Mouse (Mus musculus) CH12.LX (cell line): ENCODE measurements around the gene Pxk. TPM values are rescaled to one million over a fixed set of nuclear protein-coding genes. Genes with fewer than 3 reads are reported as not detected.

Experiments used
- DNase-seq: peaks from one replicate; pipeline ENCODE4 v3.0.0-alpha.2; 2013; ENCODE audit errors: extremely low read depth
- H3K27ac ChIP-seq: 2 replicates; pipeline ENCODE4 v1.5.1; 2012; ENCODE audit warnings: low read depth, mild to moderate bottlenecking, control low read depth, moderate library complexity; ENCODE audit not compliant: insufficient read depth
- H3K27me3 ChIP-seq: replicated peaks from 2 replicates; pipeline ENCODE3; 2012; ENCODE audit warnings: inconsistent platforms
- H3K36me3 ChIP-seq, 2 experiments: replicated peaks in 1 of 2; 2 replicates each; pipeline versions ENCODE3 to v1.6.1; 2012; ENCODE audit warnings: inconsistent platforms in 1 of 2, low read length in 1 of 2, mild to moderate bottlenecking in 1 of 2, mixed read lengths in 1 of 2, moderate library complexity in 1 of 2; ENCODE audit not compliant: control insufficient read depth in 1 of 2, insufficient read depth in 1 of 2
- H3K4me1 ChIP-seq, 2 experiments: 2 replicates each; pipeline ENCODE4 v1.6.1; 2012; ENCODE audit warnings: inconsistent platforms in 1 of 2, moderate library complexity in 1 of 2; ENCODE audit not compliant: insufficient read depth in 2 of 2, control insufficient read depth in 1 of 2
- H3K4me2 ChIP-seq: 2 replicates; pipeline ENCODE4 v1.6.1; 2012; ENCODE audit warnings: low read depth, mild to moderate bottlenecking, control low read depth; ENCODE audit not compliant: poor library complexity, insufficient read depth, severe bottlenecking
- H3K4me3 ChIP-seq, 3 experiments: fragments of 150-350 bp in 1 of 3; sonication (generic) in 1 of 3; replicated peaks in 1 of 3; 2 replicates each; pipeline versions ENCODE3 to v1.5.1; 2011 to 2012; ENCODE audit warnings: low read depth in 2 of 3, low read length in 2 of 3, mild to moderate bottlenecking in 2 of 3, moderate library complexity in 2 of 3, control low read depth in 1 of 3, improper control_type of control experiment in 1 of 3, inconsistent platforms in 1 of 3, mixed read lengths in 1 of 3; ENCODE audit not compliant: poor library complexity in 1 of 3
- H3K79me2 ChIP-seq: replicated peaks from 2 replicates; pipeline ENCODE4 v1.6.1; 2012; ENCODE audit warnings: mild to moderate bottlenecking, moderate library complexity; ENCODE audit not compliant: control insufficient read depth, poor library complexity, insufficient read depth, severe bottlenecking; ENCODE audit errors: extremely low read depth
- H3K9ac ChIP-seq: 2 replicates; pipeline ENCODE4 v1.6.1; 2012; ENCODE audit warnings: low read depth, mild to moderate bottlenecking, control low read depth, moderate library complexity; ENCODE audit not compliant: insufficient read depth
- H3K9me3 ChIP-seq: replicated peaks from 2 replicates; pipeline ENCODE3; 2012; ENCODE audit warnings: low read length, inconsistent platforms, mixed read lengths
- CHD1 ChIP-seq: IDR thresholded peaks from 2 replicates; pipeline ENCODE4 v1.6.1; 2012; ENCODE audit warnings: low read depth, low read length, improper control_type of control experiment, inconsistent platforms
- E2F4 ChIP-seq: IDR thresholded peaks from 2 replicates; pipeline ENCODE4 v1.6.1; 2011; ENCODE audit warnings: low read depth, low read length, improper control_type of control experiment; ENCODE audit not compliant: insufficient replicate concordance
- ETS1 ChIP-seq: conservative IDR thresholded peaks from 2 replicates; pipeline ENCODE4 v1.6.1; 2012; ENCODE audit warnings: low read depth, mild to moderate bottlenecking, inconsistent platforms, low read length, improper control_type of control experiment, moderate library complexity
- GABPA ChIP-seq: IDR thresholded peaks from 2 replicates; pipeline ENCODE4 v1.6.1; 2012; ENCODE audit warnings: low read depth, low read length, improper control_type of control experiment, inconsistent platforms; ENCODE audit not compliant: insufficient replicate concordance
- IRF4 ChIP-seq: IDR thresholded peaks from 2 replicates; pipeline ENCODE4 v1.6.1; 2014; ENCODE audit warnings: low read depth, mild to moderate bottlenecking, inconsistent platforms, low read length, improper control_type of control experiment
- JUND ChIP-seq: conservative IDR thresholded peaks from 2 replicates; pipeline ENCODE4 v1.6.1; 2011; ENCODE audit warnings: low read depth, low read length, improper control_type of control experiment
- KAT2A ChIP-seq: IDR thresholded peaks from 2 replicates; pipeline ENCODE4 v1.6.1; 2012; ENCODE audit warnings: low read length, improper control_type of control experiment, inconsistent platforms; ENCODE audit not compliant: insufficient replicate concordance
- MAFK ChIP-seq: IDR thresholded peaks from 2 replicates; pipeline ENCODE4 v1.6.1; 2011; ENCODE audit warnings: low read length, improper control_type of control experiment; ENCODE audit not compliant: insufficient replicate concordance
- MAZ ChIP-seq: IDR thresholded peaks from 2 replicates; pipeline ENCODE4 v1.6.1; 2012; ENCODE audit warnings: low read depth, mild to moderate bottlenecking, inconsistent platforms, low read length, improper control_type of control experiment, moderate library complexity
- MXI1 ChIP-seq: IDR thresholded peaks from 2 replicates; pipeline ENCODE4 v1.6.1; 2011; ENCODE audit warnings: mild to moderate bottlenecking, low read depth, low read length, improper control_type of control experiment
- MYC ChIP-seq: IDR thresholded peaks from 2 replicates; pipeline ENCODE4 v1.6.1; 2011; ENCODE audit warnings: low read depth, mild to moderate bottlenecking, improper control_type of control experiment, low read length
- NELFE ChIP-seq: IDR thresholded peaks from 2 replicates; pipeline ENCODE4 v1.6.1; 2011; ENCODE audit warnings: low read depth, low read length, improper control_type of control experiment
- NRF1 ChIP-seq: IDR thresholded peaks from 2 replicates; pipeline ENCODE4 v1.6.1; 2014; ENCODE audit warnings: low read depth, mild to moderate bottlenecking, inconsistent platforms, low read length, improper control_type of control experiment, moderate library complexity
- POLR2A ChIP-seq: IDR thresholded peaks from 2 replicates; pipeline ENCODE4 v1.6.1; 2011; ENCODE audit warnings: low read depth, mild to moderate bottlenecking, improper control_type of control experiment, low read length
- POLR2AphosphoS2 ChIP-seq: IDR thresholded peaks from 2 replicates; pipeline ENCODE4 v1.6.1; 2011; ENCODE audit warnings: low read depth, low read length, improper control_type of control experiment
- RCOR1 ChIP-seq: conservative IDR thresholded peaks from 2 replicates; pipeline ENCODE4 v1.6.1; 2012; ENCODE audit warnings: low read depth, mild to moderate bottlenecking, inconsistent platforms, low read length, improper control_type of control experiment
- SMC3 ChIP-seq: IDR thresholded peaks from 2 replicates; pipeline ENCODE4 v1.6.1; 2011; ENCODE audit warnings: low read depth, low read length, improper control_type of control experiment
- TBP ChIP-seq: conservative IDR thresholded peaks from 2 replicates; pipeline ENCODE4 v1.6.1; 2011; ENCODE audit warnings: low read depth, low read length, improper control_type of control experiment
- TCF12 ChIP-seq: IDR thresholded peaks from 2 replicates; pipeline ENCODE4 v1.6.1; 2014; ENCODE audit warnings: low read depth, mild to moderate bottlenecking, inconsistent platforms, low read length, improper control_type of control experiment
- USF1 ChIP-seq: IDR thresholded peaks from 2 replicates; pipeline ENCODE4 v1.6.1; 2014; ENCODE audit warnings: low read depth, mild to moderate bottlenecking, inconsistent platforms, low read length, improper control_type of control experiment
- ZC3H11A ChIP-seq: IDR thresholded peaks from 2 replicates; pipeline ENCODE4 v1.6.1; 2012; ENCODE audit warnings: low read depth, mild to moderate bottlenecking, inconsistent platforms, low read length, improper control_type of control experiment
- ZKSCAN1 ChIP-seq: IDR thresholded peaks from 2 replicates; pipeline ENCODE4 v1.6.1; 2012; ENCODE audit warnings: low read depth, inconsistent platforms, low read length, improper control_type of control experiment, borderline replicate concordance
- ZMIZ1 ChIP-seq: IDR thresholded peaks from 2 replicates; pipeline ENCODE4 v1.6.1; 2012; ENCODE audit warnings: low read depth, mild to moderate bottlenecking, inconsistent platforms, low read length, improper control_type of control experiment
- dilution Hi-C: fragments of 300-500 bp; cut with MboI; formaldehyde crosslinking; loops from 2 replicates; pipeline ENCODE4 v1.14.3; 2020; ENCODE audit warnings: low sequenced_read_pairs; ENCODE audit not compliant: extremely low pct_unique_long_range_greater_than_20kb, extremely low pct_ligation_motif_present
- in situ Hi-C: fragments of 300-500 bp; cut with MboI; formaldehyde crosslinking; loops from 3 replicates; pipeline ENCODE4 v1.14.3; 2019; ENCODE audit warnings: low sequenced_read_pairs, low pct_ligation_motif_present, low pct_unique_long_range_greater_than_20kb, mixed read lengths
- polyA plus RNA-seq: library from polyadenylated mRNA; unstranded; fragments of >175 nt; gene quantifications from 2 replicates; pipeline ENCODE4 v1.2.1, GENCODE M21; 2012; ENCODE audit warnings: low read depth; ENCODE audit not compliant: insufficient read length
- total RNA-seq, 2 experiments: library from RNA; depleted of rRNA; stranded (reverse); fragments of 300-350 nt in 1 of 2; fragments of >200 nt in 1 of 2; gene quantifications; 2 replicates each; pipeline ENCODE4 v1.2.3; 2012 to 2014

Pxk gene
- total and polyA plus RNA-seq, 3 experiments, result 11.7 to 55.7 (median 28.9) TPM

GRCm38 (mm10) chr14:8114756-8115155, 16.7 kb downstream of the Pxk start:
- H3K36me3 ChIP-seq, result peaks cover 0 to 38% of the 10 kb centered on the region in 2 experiments
- dilution Hi-C loops (no loop called here), in situ Hi-C loops (no loop called here)
- peak overlapping the region; percentile 57 for H3K27ac ChIP-seq
- peak overlapping the region; percentile 35; the same call in 1 of the 2 replicates for H3K4me2 ChIP-seq
- H3K9me3 ChIP-seq, result peaks cover 2% of the 10 kb centered on the region
- H3K27me3 ChIP-seq, result no peaks in the 10 kb centered on the region
- peaks cover 30 to 84% of the 10 kb centered on the region in 2 experiments for H3K4me1 ChIP-seq
- DNase-seq, result no peak
- H3K9ac ChIP-seq, result peak overlapping the region; percentile 9; the same call in 1 of the 2 replicates
- peak overlapping the region in 1 of 3 experiments; percentile 4 for H3K4me3 ChIP-seq
- peaks cover 6% of the 10 kb centered on the region; the same call in 1 of the 2 replicates for H3K79me2 ChIP-seq
- TF ChIP-seq ZMIZ1 (0 out of 2 replicates have a peak, but pooled peaks have one; percentile 12), CHD1 (no peak), E2F4 (peak; percentile 14; the same call in 1 of the 2 replicates)

- DNase-seq, result no peak
Observed at GRCm38 (mm10) chr14:8115772-8116171, 17.8 kb downstream of the Pxk start.

GRCm38 (mm10) chr14:8117371-8117770, 19.4 kb downstream of the Pxk start:
- peaks cover 20 to 81% of the 10 kb centered on the region in 2 experiments for H3K4me1 ChIP-seq
- dilution Hi-C loops (no loop called here), in situ Hi-C loops (no loop called here)
- H3K4me3 ChIP-seq, result no peak overlapping the region
- no peak for TF ChIP-seq JUND
- no peak for DNase-seq
- no peaks in the 10 kb centered on the region for H3K27me3 ChIP-seq
- peaks cover 13 to 47% of the 10 kb centered on the region in 2 experiments for H3K36me3 ChIP-seq
- H3K4me2 ChIP-seq, result no peak overlapping the region
- no peaks in the 10 kb centered on the region for H3K9me3 ChIP-seq
- no peak overlapping the region for H3K9ac ChIP-seq
- H3K79me2 ChIP-seq, result peaks cover 6% of the 10 kb centered on the region; the same call in 1 of the 2 replicates
- no peak overlapping the region for H3K27ac ChIP-seq

More at GRCm38 (mm10) chr14:8115772-8116171, 17.8 kb downstream of the Pxk start:
- Histone ChIP-seq H3K79me2 (peaks cover 6% of the 10 kb centered on the region; the same call in 1 of the 2 replicates), H3K36me3 (peaks cover 2 to 39% of the 10 kb centered on the region in 2 experiments), H3K27ac (peak overlapping the region; percentile 23), H3K4me3 (no peak overlapping the region), H3K9ac (no peak overlapping the region), H3K4me2 (peak overlapping the region; percentile 5; the same call in 1 of the 2 replicates), H3K4me1 (peaks cover 30 to 94% of the 10 kb centered on the region in 2 experiments), H3K9me3 (no peaks in the 10 kb centered on the region), H3K27me3 (no peaks in the 10 kb centered on the region)
- TF ChIP-seq POLR2AphosphoS2 (no peak), CHD1 (no peak), IRF4 (no peak), KAT2A (no peak), SMC3 (no peak), GABPA (no peak), MAFK (no peak), ZC3H11A (no peak), RCOR1 (no peak), TCF12 (no peak), POLR2A (no peak), NRF1 (no peak), ETS1 (no peak), NELFE (no peak), MAZ (no peak), ZKSCAN1 (no peak), USF1 (no peak), TBP (no peak), MXI1 (no peak), MYC (no peak)
- in situ Hi-C loops, result no loop called here
- dilution Hi-C loops, result no loop called here
